Mouse (Mus musculus): ENCODE measurements around the gene Olfr427.

- no peak for TF ChIP-seq CTCF (IDR thresholded peaks at IDR 0.05; ENCODE audit: low read depth, low read length)
- TF ChIP-seq GATA1 (IDR thresholded peaks at IDR 0.05; ENCODE audit: borderline replicate concordance, low read length) = no peak
- TF ChIP-seq TAL1 (conservative IDR thresholded peaks at IDR 0.05; ENCODE audit: low read depth, low read length) = no peak
These were observed 44.7 kb downstream of the Olfr427 start for GRCm38 (mm10) chr1:174141384-174141783.

All from G1E (cell line).